Mouse (Mus musculus): ENCODE data around the gene Ptpn3. TPM values are rescaled to one million over a fixed set of nuclear protein-coding genes. Genes with fewer than 3 reads are reported as not detected.
"Not testable (repeated sequence)": the region's sequence is repeated elsewhere in the genome, so short reads cannot be mapped to it uniquely, and the experiment has no call there.

Gene Ptpn3
- polyA plus RNA-seq, 1 experiment = 4.1 TPM

- 88% methylated on average over 4 of the region's 4 CpGs for WGBS
- no peak overlapping the region for H3K27ac ChIP-seq (ENCODE audit: control insufficient read depth, insufficient read depth, low read depth, low read length, poor library complexity)
- no peaks in the 10 kb centered on the region for H3K4me1 ChIP-seq (ENCODE audit: control insufficient read depth, insufficient read depth, low read length)
- no peak overlapping the region for H3K4me3 ChIP-seq (replicated peaks; ENCODE audit: control insufficient read depth, low read depth, low read length)
- TF ChIP-seq CTCF (IDR thresholded peaks at IDR 0.05; ENCODE audit: control insufficient read depth, insufficient read depth, low read length) (no peak), POLR2A (IDR thresholded peaks at IDR 0.05; ENCODE audit: borderline replicate concordance, control insufficient read depth, low read depth, low read length) (no peak)
These were observed 85.1 kb downstream of the Ptpn3 start for GRCm38 (mm10) chr4:57216535-57216934.

- 75% methylated on average over 9 of the region's 9 CpGs for WGBS
- TF ChIP-seq CTCF (IDR thresholded peaks at IDR 0.05; ENCODE audit: control insufficient read depth, insufficient read depth, low read length) = no peak
These were observed 86.8 kb downstream of the Ptpn3 start for GRCm38 (mm10) chr4:57214852-57215251.

GRCm38 (mm10) chr4:57214114-57214513 lies 87.5 kb downstream of the Ptpn3 start:
- H3K4me3 ChIP-seq (replicated peaks; ENCODE audit: control insufficient read depth, low read depth, low read length) = no peak overlapping the region
- H3K27ac ChIP-seq (ENCODE audit: control insufficient read depth, insufficient read depth, low read depth, low read length, poor library complexity) = no peak overlapping the region
- no peaks in the 10 kb centered on the region for H3K4me1 ChIP-seq (ENCODE audit: control insufficient read depth, insufficient read depth, low read length)
- 73% methylated on average over 3 of the region's 3 CpGs for WGBS
- TF ChIP-seq CTCF (IDR thresholded peaks at IDR 0.05; ENCODE audit: control insufficient read depth, insufficient read depth, low read length) (no peak), POLR2A (IDR thresholded peaks at IDR 0.05; ENCODE audit: borderline replicate concordance, control insufficient read depth, low read depth, low read length) (no peak)

More at GRCm38 (mm10) chr4:57214852-57215251, 86.8 kb downstream of the Ptpn3 start:
- H3K27ac ChIP-seq (ENCODE audit: control insufficient read depth, insufficient read depth, low read depth, low read length, poor library complexity) = no peak overlapping the region
- H3K4me3 ChIP-seq (replicated peaks; ENCODE audit: control insufficient read depth, low read depth, low read length) = no peak overlapping the region
- H3K4me1 ChIP-seq (ENCODE audit: control insufficient read depth, insufficient read depth, low read length) = no peaks in the 10 kb centered on the region

- H3K4me1 ChIP-seq (ENCODE audit: control insufficient read depth, insufficient read depth, low read length) = no peaks in the 10 kb centered on the region
- TF ChIP-seq POLR2A (IDR thresholded peaks at IDR 0.05; ENCODE audit: borderline replicate concordance, control insufficient read depth, low read depth, low read length) (no peak), CTCF (IDR thresholded peaks at IDR 0.05; ENCODE audit: control insufficient read depth, insufficient read depth, low read length) (no peak)
These were observed 89.9 kb downstream of the Ptpn3 start for GRCm38 (mm10) chr4:57211706-57212105.

GRCm38 (mm10) chr4:57205908-57206307 lies 95.7 kb downstream of the Ptpn3 start:
- 87% methylated on average over 8 of the region's 8 CpGs for WGBS
- H3K27ac ChIP-seq (ENCODE audit: control insufficient read depth, insufficient read depth, low read depth, low read length, poor library complexity) = no peak overlapping the region
- no peak overlapping the region for H3K4me3 ChIP-seq (replicated peaks; ENCODE audit: control insufficient read depth, low read depth, low read length)
- H3K4me1 ChIP-seq (ENCODE audit: control insufficient read depth, insufficient read depth, low read length) = no peaks in the 10 kb centered on the region
- TF ChIP-seq CTCF (IDR thresholded peaks at IDR 0.05; ENCODE audit: control insufficient read depth, insufficient read depth, low read length) = no peak
- TF ChIP-seq POLR2A (IDR thresholded peaks at IDR 0.05; ENCODE audit: borderline replicate concordance, control insufficient read depth, low read depth, low read length) = no peak

More at GRCm38 (mm10) chr4:57211706-57212105, 89.9 kb downstream of the Ptpn3 start:
- 70% methylated on average over 2 of the region's 2 CpGs for WGBS
- Histone ChIP-seq H3K4me3 (replicated peaks; ENCODE audit: control insufficient read depth, low read depth, low read length) (no peak overlapping the region), H3K27ac (ENCODE audit: control insufficient read depth, insufficient read depth, low read depth, low read length, poor library complexity) (no peak overlapping the region)

- no peak for TF ChIP-seq POLR2A (IDR thresholded peaks at IDR 0.05; ENCODE audit: borderline replicate concordance, control insufficient read depth, low read depth, low read length)
- TF ChIP-seq CTCF (IDR thresholded peaks at IDR 0.05; ENCODE audit: control insufficient read depth, insufficient read depth, low read length) = no peak
- Histone ChIP-seq H3K27ac (ENCODE audit: control insufficient read depth, insufficient read depth, low read depth, low read length, poor library complexity) (no peak overlapping the region), H3K4me3 (replicated peaks; ENCODE audit: control insufficient read depth, low read depth, low read length) (no peak overlapping the region), H3K4me1 (ENCODE audit: control insufficient read depth, insufficient read depth, low read length) (no peaks in the 10 kb centered on the region)
- WGBS = 86% methylated on average over 11 of the region's 11 CpGs
These were observed 96.9 kb downstream of the Ptpn3 start for GRCm38 (mm10) chr4:57204780-57205179.

GRCm38 (mm10) chr4:57202660-57203361 lies 98.8 kb downstream of the Ptpn3 start:
- no peaks in the 10 kb centered on the region for H3K4me1 ChIP-seq (ENCODE audit: control insufficient read depth, insufficient read depth, low read length)
- TF ChIP-seq POLR2A (IDR thresholded peaks at IDR 0.05; ENCODE audit: borderline replicate concordance, control insufficient read depth, low read depth, low read length) (no peak), CTCF (IDR thresholded peaks at IDR 0.05; ENCODE audit: control insufficient read depth, insufficient read depth, low read length) (no peak)
- WGBS = 75% methylated on average over 10 of the region's 10 CpGs
- no peak overlapping the region for H3K27ac ChIP-seq (ENCODE audit: control insufficient read depth, insufficient read depth, low read depth, low read length, poor library complexity)
- H3K4me3 ChIP-seq (replicated peaks; ENCODE audit: control insufficient read depth, low read depth, low read length) = no peak overlapping the region

GRCm38 (mm10) chr4:57202132-57202531 lies 99.5 kb downstream of the Ptpn3 start:
- Histone ChIP-seq H3K27ac (ENCODE audit: control insufficient read depth, insufficient read depth, low read depth, low read length, poor library complexity) (no peak overlapping the region), H3K4me3 (replicated peaks; ENCODE audit: control insufficient read depth, low read depth, low read length) (no peak overlapping the region), H3K4me1 (ENCODE audit: control insufficient read depth, insufficient read depth, low read length) (no peaks in the 10 kb centered on the region)
- TF ChIP-seq CTCF (IDR thresholded peaks at IDR 0.05; ENCODE audit: control insufficient read depth, insufficient read depth, low read length) (no peak), POLR2A (IDR thresholded peaks at IDR 0.05; ENCODE audit: borderline replicate concordance, control insufficient read depth, low read depth, low read length) (no peak)
- WGBS = 81% methylated on average over 7 of the region's 7 CpGs

GRCm38 (mm10) chr4:57200661-57201060 lies 101.0 kb downstream of the Ptpn3 start:
- Histone ChIP-seq H3K4me1 (ENCODE audit: control insufficient read depth, insufficient read depth, low read length) (no peaks in the 10 kb centered on the region), H3K4me3 (replicated peaks; ENCODE audit: control insufficient read depth, low read depth, low read length) (no peak overlapping the region), H3K27ac (ENCODE audit: control insufficient read depth, insufficient read depth, low read depth, low read length, poor library complexity) (no peak overlapping the region)
- WGBS = 85% methylated on average over 6 of the region's 6 CpGs
- TF ChIP-seq POLR2A (IDR thresholded peaks at IDR 0.05; ENCODE audit: borderline replicate concordance, control insufficient read depth, low read depth, low read length) (no peak), CTCF (IDR thresholded peaks at IDR 0.05; ENCODE audit: control insufficient read depth, insufficient read depth, low read length) (no peak)

GRCm38 (mm10) chr4:57198666-57199393 lies 102.8 kb downstream of the Ptpn3 start:
- WGBS = 60% methylated on average over 20 of the region's 20 CpGs

More at GRCm38 (mm10) chr4:57198666-57199393, 102.8 kb downstream of the Ptpn3 start:
- not testable (repeated sequence) for H3K27ac ChIP-seq (ENCODE audit: control insufficient read depth, insufficient read depth, low read depth, low read length, poor library complexity); H3K4me3 ChIP-seq (replicated peaks; ENCODE audit: control insufficient read depth, low read depth, low read length); H3K4me1 ChIP-seq (ENCODE audit: control insufficient read depth, insufficient read depth, low read length)
